Mouse (Mus musculus) common myeloid progenitor, adult 5-6 weeks (primary cell): Measurements from ENCODE around the gene Bicra. TPM values are rescaled to one million over a fixed set of nuclear protein-coding genes. Genes with fewer than 3 reads are reported as not detected.

Experiments
- total RNA-seq: library from RNA; stranded (forward); fragments of 200-1000, 187-1606 nt; gene quantifications from 2 replicates; pipeline ENCODE4 v1.2.3, GENCODE M21; 2017

Bicra gene
- total RNA-seq, 1 experiment from 2014 or later = 2.5 TPM

Other genes with a start within 250 kb of the Bicra start
- gene Obox6, start 208.2 kb downstream of the Bicra start, total RNA-seq = not detected in 2 replicates
- not detected in 2 replicates for gene Crx, start 168.0 kb downstream of the Bicra start, total RNA-seq
- gene Crxos, start 165.3 kb downstream of the Bicra start, total RNA-seq = not detected in 2 replicates
- gene Selenow, start 125.5 kb downstream of the Bicra start, total RNA-seq = 42.3 and 56.5 TPM in 2 replicates
- 458 and 478 TPM in 2 replicates for gene Nop53, start 101.8 kb downstream of the Bicra start, total RNA-seq
- 1.0 and 1.9 TPM in 2 replicates for gene Ehd2, start 80.4 kb downstream of the Bicra start, total RNA-seq
- not detected in 2 replicates for gene Zfp541, start 13.9 kb upstream of the Bicra start, total RNA-seq
- gene Napa, start 50.5 kb upstream of the Bicra start, total RNA-seq = 61.1 and 65.9 TPM in 2 replicates
- 6.5 and 6.8 TPM in 2 replicates for gene Kptn, start 72.0 kb upstream of the Bicra start, total RNA-seq
- gene Slc8a2, start 81.9 kb upstream of the Bicra start, total RNA-seq = 0.09 TPM in 1 of 2 replicates, not detected in the other
- gene Meis3, start 127.2 kb upstream of the Bicra start, total RNA-seq = not detected in 2 replicates
- gene Dhx34, start 174.1 kb upstream of the Bicra start, total RNA-seq = 4.5 and 9.2 TPM in 2 replicates
- 1.1 and 3.1 TPM in 2 replicates for gene C5ar2, start 196.2 kb upstream of the Bicra start, total RNA-seq
- 0.55 TPM in 1 of 2 replicates, not detected in the other for gene C5ar1, start 211.6 kb upstream of the Bicra start, total RNA-seq
- 15.1 and 18.0 TPM in 2 replicates for gene Inafm1, start 225.7 kb upstream of the Bicra start, total RNA-seq
- gene Ccdc9, start 238.9 kb upstream of the Bicra start, total RNA-seq = 53.6 and 123 TPM in 2 replicates